Mouse (Mus musculus) liver, embryonic 15.5 days (tissue): ENCODE measurements around the gene Fgf8. TPM values are rescaled to one million over a fixed set of nuclear protein-coding genes. Genes with fewer than 3 reads are reported as not detected.
A peak's percentile ranks its signal among the peaks of the same experiment; 100 is the strongest.

Experiments
- ATAC-seq: fragments of 200-750 bp; cut with Nextera tagmentation; 2 replicates; pipeline ENCODE4 v1.8.0; 2017; ENCODE audit warnings: moderate number of reproducible peaks, mild to moderate bottlenecking, moderate library complexity; ENCODE audit not compliant: insufficient read depth
- H3K27ac ChIP-seq: fragments of 300-500 bp; sonication (generic); replicated peaks from 2 replicates; pipeline ENCODE4 v1.5.1; 2015; ENCODE audit warnings: mild to moderate bottlenecking, inconsistent platforms
- H3K27me3 ChIP-seq: fragments of 300-500 bp; sonication (generic); 2 replicates; pipeline ENCODE4 v1.6.1; 2015; ENCODE audit warnings: mild to moderate bottlenecking, inconsistent platforms
- H3K36me3 ChIP-seq: fragments of 300-500 bp; sonication (generic); replicated peaks from 2 replicates; pipeline ENCODE4 v1.6.1; 2015; ENCODE audit warnings: moderate library complexity, mild to moderate bottlenecking, inconsistent platforms
- H3K4me1 ChIP-seq: fragments of 300-500 bp; sonication (generic); replicated peaks from 2 replicates; pipeline ENCODE4 v1.6.1; 2015; ENCODE audit warnings: inconsistent platforms
- H3K4me2 ChIP-seq: fragments of 300-500 bp; sonication (generic); 2 replicates; pipeline ENCODE4 v1.6.1; 2015; ENCODE audit warnings: moderate library complexity, mild to moderate bottlenecking, inconsistent platforms
- H3K4me3 ChIP-seq: fragments of 300-500 bp; sonication (generic); replicated peaks from 2 replicates; pipeline ENCODE4 v1.5.1; 2015; ENCODE audit warnings: mild to moderate bottlenecking, inconsistent platforms
- H3K9ac ChIP-seq: fragments of 300-500 bp; sonication (generic); 2 replicates; pipeline ENCODE4 v1.6.1; 2015; ENCODE audit warnings: moderate library complexity, mild to moderate bottlenecking, inconsistent platforms
- H3K9me3 ChIP-seq: fragments of 300-500 bp; sonication (generic); replicated peaks from 2 replicates; pipeline ENCODE4 v1.6.1; 2016; ENCODE audit warnings: inconsistent platforms
- WGBS: fragments of 180-500 bp; shearing (Covaris S2); methylation state at CpG from one replicate; pipeline ENCODE4 v1.1.7; 2015; ENCODE audit warnings: mixed read lengths; ENCODE audit not compliant: insufficient replicate concordance; 5-methylcytosine and 5-hydroxymethylcytosine counted together
- polyA plus RNA-seq: library from polyadenylated mRNA; unstranded; fragments of >200 nt; fragmentation: Nextera tagmentation; extraction: Ambion mirVana; gene quantifications from 2 replicates; pipeline ENCODE4 v1.2.1, GENCODE M21; 2015

The Fgf8 gene
- polyA plus RNA-seq, 1 experiment from 2014 or later, result not detected

DNA sequence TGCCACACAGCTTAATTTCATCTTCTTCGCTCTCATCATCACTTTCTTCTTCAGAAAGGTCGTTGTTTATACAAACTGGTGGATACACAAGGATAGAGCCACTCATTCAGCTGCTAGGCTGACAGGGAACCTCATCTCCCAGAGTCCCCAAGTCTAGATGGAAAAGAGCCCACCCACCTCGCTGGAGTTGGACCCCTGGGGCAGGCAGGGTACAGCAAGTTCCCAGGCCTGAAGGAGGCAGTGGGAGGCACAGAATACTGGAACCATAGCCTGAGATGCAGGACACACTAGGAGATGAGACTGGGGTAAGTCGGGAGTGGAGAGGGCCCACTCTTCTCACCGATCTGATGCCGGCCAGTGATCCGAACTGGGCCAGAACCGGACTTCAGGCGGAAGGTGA lies 5.5 kb upstream of the Fgf8 start:
- peaks cover 35% of the 10 kb centered on the region for H3K27me3 ChIP-seq
- H3K9me3 ChIP-seq, result no peaks in the 10 kb centered on the region
- peaks cover 46% of the 10 kb centered on the region for H3K4me1 ChIP-seq
- peak overlapping the region; percentile 79 for H3K9ac ChIP-seq
- peak overlapping the region; percentile 88 for H3K4me3 ChIP-seq
- peak overlapping the region; percentile 96 for H3K4me2 ChIP-seq
- H3K27ac ChIP-seq, result peak overlapping the region; percentile 49; the same call in 1 of the 2 replicates
- peaks cover 33% of the 10 kb centered on the region for H3K36me3 ChIP-seq
- ATAC-seq, result no peak
- 35% methylated on average over 9 of the region's 9 CpGs for WGBS

DNA sequence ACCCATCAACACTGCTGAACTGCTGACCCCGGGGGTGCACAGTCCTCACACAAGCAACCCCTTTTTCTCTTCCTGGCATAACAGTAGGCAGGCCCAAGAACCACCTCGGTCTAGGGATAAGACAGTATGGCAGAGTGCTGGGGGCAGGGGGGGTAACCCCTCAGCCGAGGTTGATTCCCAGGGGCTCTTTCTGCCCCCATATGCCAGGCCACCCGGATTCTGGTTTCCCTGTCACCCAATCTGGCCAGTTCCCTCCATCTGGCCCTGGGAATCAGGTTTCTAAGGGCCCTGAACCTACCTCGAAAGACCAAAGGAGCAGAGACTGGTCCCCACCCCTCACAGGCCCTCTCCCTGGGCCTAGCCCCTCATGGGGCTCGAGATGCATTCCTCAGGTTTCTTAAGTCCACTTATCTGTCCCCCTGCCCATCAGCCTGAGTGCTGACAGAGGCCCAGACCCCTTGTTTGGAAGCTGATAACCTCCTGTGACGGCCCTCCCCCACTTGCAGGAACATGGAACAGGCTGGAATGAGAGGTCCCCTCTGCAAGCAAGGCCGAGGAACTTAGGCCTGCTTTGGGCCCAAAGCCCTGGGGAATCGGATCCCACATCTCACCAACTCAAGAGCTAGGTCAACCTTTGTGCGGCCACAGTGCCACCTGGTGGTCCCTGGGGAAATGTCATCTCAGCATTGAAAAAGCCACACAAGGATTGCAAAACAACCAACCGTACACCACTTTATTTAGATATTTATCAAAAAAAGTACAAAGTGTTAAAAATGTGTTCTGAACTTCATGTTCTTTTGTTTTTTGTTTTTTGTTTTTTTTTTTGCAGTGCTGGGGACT lies 4.5 kb upstream of the Fgf8 start:
- peaks cover 24% of the 10 kb centered on the region for H3K36me3 ChIP-seq
- no peak overlapping the region for H3K4me3 ChIP-seq
- no peak overlapping the region for H3K4me2 ChIP-seq
- 24% methylated on average over 11 of the region's 11 CpGs for WGBS
- no peak overlapping the region for H3K9ac ChIP-seq
- H3K9me3 ChIP-seq, result no peaks in the 10 kb centered on the region
- H3K27me3 ChIP-seq, result peaks cover 45% of the 10 kb centered on the region
- no peak for ATAC-seq
- peaks cover 54% of the 10 kb centered on the region for H3K4me1 ChIP-seq
- H3K27ac ChIP-seq, result no peak overlapping the region

DNA sequence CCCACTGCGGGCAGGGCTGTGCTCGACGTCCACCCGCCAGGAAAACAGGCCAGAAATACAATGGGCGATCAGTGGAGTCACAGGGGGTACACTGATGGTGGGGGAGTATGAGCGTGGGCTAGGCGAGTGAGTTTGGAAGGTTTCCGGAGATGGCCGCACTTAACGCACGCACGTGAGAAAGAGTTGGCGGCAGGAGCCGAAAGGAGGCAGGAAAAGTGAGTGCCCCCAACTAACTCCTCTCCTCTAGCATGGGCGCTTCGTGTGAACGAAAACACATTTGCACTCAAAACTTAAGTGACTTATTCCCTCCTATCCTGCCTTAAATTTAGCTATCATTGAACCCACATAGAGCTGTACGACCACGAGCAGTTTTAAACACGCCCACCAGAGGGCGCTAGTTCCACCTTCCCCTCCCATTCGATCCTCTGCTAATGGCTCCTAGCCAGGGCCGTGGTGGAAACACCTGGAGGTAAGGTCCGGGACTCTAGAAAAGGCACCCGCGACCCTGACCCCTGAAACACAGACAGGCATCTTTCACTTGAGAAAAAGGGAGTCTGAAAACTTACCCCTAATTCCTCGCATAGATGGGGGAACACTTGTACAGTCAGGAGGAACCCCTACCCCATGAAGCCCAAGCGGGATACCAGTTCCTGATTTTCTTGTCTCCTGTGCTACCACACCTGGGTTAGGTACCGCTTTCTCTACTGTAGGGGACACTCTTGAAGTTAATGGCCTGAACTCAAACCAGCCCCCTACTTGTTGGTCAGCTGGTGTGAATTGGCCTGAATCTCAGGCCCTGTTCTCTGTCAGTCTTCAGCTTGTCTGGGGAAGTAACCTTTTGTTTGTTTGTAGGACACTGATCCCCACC lies 3.7 kb upstream of the Fgf8 start:
- H3K9me3 ChIP-seq, result no peaks in the 10 kb centered on the region
- H3K27me3 ChIP-seq, result peaks cover 54% of the 10 kb centered on the region
- H3K4me1 ChIP-seq, result peaks cover 61% of the 10 kb centered on the region
- ATAC-seq, result no peak
- peak overlapping the region; percentile 29 for H3K4me2 ChIP-seq
- 10% methylated on average over 29 of the region's 29 CpGs for WGBS
- 0 out of 2 replicates have a peak overlapping the region, but pooled peaks have one; percentile 7 for H3K4me3 ChIP-seq
- no peak overlapping the region for H3K27ac ChIP-seq
- H3K9ac ChIP-seq, result no peak overlapping the region
- peaks cover 15% of the 10 kb centered on the region for H3K36me3 ChIP-seq

DNA sequence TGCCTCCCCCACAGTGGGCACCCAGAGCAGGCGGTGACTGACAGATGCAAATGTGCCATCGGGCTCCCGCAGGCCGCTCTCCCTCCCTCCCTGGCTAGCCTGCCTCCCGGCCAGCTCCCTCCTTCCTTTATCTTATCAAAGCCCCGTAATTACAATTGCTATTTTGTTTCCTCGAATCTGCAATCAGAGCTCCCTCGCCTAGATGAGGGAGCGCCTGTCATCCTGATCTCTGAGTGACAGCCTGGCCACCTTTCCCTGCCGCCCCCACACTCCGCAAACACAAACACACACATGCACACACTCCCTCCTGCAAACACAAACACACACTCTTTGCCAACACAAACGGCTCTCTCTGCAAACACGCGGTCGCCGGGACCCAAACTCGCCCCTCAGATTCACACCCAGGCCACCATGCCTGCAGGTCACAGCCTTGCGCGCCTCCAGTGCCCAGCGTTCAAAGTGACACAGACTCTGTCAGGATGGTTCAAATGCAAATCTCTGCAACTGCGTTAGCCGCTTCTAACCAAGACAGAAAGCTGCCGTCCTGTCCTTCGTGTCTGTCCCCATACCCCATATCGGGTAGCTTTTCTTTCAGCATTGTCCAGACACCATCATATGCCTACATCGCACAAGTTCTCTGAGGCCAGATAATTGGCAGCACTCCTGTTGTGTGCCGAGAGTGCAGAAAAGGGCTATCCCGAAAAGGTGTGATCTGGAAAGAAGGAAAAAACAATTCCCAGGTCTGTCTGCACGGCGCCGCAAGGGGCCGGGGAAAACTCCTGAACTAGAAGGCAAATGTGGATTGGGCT lies 2.8 kb upstream of the Fgf8 start:
- peaks cover 59% of the 10 kb centered on the region for H3K4me1 ChIP-seq

DNA sequence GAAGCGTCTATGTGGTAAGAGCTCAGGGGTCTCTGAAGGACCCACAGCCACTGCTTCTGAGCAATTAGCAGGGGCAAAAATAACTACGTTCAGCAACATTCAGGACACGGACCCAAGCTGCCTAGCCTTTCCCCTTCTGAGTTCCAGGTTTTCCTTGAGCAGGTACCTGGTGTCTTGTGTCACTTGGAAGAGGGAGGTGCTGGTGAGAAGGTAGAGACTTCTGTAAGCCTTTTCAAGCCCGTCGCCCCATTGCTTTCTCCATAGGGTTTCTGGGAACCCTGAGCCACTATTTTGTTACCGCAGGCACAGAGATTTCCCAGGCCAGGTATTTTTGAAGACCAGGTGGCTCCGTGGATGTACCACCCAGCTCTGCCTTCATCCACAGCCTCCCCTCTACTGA lies 904 bp upstream of the Fgf8 start:
- H3K4me3 ChIP-seq, result no peak overlapping the region
- 33% methylated on average over 7 of the region's 7 CpGs for WGBS
- no peaks in the 10 kb centered on the region for H3K36me3 ChIP-seq
- peaks cover 81% of the 10 kb centered on the region for H3K27me3 ChIP-seq
- H3K9me3 ChIP-seq, result no peaks in the 10 kb centered on the region
- H3K4me1 ChIP-seq, result peaks cover 42% of the 10 kb centered on the region
- H3K9ac ChIP-seq, result no peak overlapping the region
- H3K4me2 ChIP-seq, result no peak overlapping the region
- no peak for ATAC-seq
- H3K27ac ChIP-seq, result no peak overlapping the region

More for the DNA sequence above, 2.8 kb upstream of the Fgf8 start:
- Histone ChIP-seq H3K4me2 (peak overlapping the region; percentile 29), H3K27ac (no peak overlapping the region), H3K9me3 (no peaks in the 10 kb centered on the region), H3K9ac (no peak overlapping the region), H3K27me3 (peaks cover 62% of the 10 kb centered on the region), H3K36me3 (peaks cover 8% of the 10 kb centered on the region), H3K4me3 (0 out of 2 replicates have a peak overlapping the region, but pooled peaks have one; percentile 7)
- no peak for ATAC-seq
- WGBS, result 6% methylated on average over 32 of the region's 32 CpGs

DNA sequence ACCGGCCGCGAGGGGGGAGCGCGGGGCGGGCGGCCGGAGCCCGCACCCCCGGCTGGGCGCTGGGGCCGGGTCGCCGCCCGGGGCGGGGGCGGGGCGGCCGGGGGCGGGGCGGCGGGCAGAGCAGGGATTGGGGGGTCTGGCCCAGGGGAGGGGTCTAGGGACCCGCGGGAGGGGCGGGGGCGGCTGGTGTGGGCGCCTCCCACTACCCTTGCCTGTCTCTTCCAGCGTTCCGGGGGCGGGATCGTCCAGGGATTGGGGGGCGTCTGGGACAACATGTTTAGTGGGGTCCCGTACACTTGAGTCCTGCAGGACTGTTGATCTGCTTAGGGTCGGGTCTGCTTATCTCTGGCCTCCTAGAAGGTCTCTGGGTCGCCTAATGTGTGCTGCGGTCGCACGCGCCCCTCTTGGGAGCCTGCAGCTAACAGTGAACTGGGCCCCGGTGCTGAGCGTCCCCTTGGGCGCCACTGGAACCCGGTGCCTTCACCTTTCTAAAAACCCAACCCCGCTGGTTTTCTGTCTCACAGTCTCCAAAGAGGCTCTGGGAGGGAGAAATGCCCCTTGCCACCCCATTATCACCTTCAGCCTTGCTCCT lies 365 bp upstream of the Fgf8 start:
- Histone ChIP-seq H3K4me1 (peaks cover 37% of the 10 kb centered on the region), H3K27ac (no peak overlapping the region), H3K9ac (no peak overlapping the region), H3K4me3 (peak overlapping the region; percentile 39), H3K36me3 (no peaks in the 10 kb centered on the region), H3K27me3 (peaks cover 87% of the 10 kb centered on the region), H3K4me2 (peak overlapping the region; percentile 62), H3K9me3 (no peaks in the 10 kb centered on the region)
- WGBS, result under 1% methylated on average over 32 of the region's 44 CpGs
- no peak for ATAC-seq

DNA sequence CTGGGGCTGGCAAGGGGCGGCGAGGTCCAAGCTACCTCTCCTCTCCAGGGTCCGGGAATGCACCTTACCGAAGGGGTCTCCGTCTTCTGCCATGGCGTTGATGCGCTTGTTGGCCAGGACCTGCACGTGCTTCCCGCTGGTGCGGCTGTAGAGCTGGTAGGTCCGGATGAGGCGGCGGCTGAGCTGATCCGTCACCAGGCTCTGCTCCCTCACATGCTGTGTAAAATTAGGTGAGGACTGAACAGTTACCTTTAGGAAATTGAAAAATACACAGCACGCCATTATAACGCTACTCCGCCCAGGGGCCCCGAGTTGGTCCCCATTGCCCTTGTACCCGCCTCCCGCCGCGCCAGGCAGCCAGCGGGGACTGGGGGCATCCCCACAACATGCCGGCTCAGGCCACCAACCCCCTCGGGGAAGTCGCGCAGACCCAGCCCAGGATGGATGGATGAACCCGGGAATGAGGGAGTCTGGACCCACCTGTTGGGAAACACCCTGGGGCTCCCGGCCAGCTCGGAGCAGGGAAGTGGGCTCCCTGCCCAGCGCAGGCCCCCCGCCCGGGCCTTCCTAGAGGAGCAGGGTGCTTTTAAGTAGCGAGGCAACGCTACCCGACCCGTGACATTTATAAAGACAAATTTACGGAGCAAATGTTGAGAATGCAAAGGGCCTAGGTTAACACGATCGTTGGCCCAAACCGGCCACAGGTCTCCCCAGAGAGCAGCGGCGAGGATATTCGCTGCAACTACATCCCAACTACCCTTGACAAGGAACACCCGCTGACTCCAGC lies 1.1 kb downstream of the Fgf8 start:
- Histone ChIP-seq H3K27me3 (peaks cover 100% of the 10 kb centered on the region), H3K36me3 (no peaks in the 10 kb centered on the region), H3K4me3 (peak overlapping the region; percentile 39), H3K4me1 (peaks cover 41% of the 10 kb centered on the region), H3K4me2 (no peak overlapping the region), H3K9ac (no peak overlapping the region), H3K9me3 (no peaks in the 10 kb centered on the region), H3K27ac (no peak overlapping the region)
- WGBS, result 4% methylated on average over 45 of the region's 45 CpGs
- no peak for ATAC-seq

DNA sequence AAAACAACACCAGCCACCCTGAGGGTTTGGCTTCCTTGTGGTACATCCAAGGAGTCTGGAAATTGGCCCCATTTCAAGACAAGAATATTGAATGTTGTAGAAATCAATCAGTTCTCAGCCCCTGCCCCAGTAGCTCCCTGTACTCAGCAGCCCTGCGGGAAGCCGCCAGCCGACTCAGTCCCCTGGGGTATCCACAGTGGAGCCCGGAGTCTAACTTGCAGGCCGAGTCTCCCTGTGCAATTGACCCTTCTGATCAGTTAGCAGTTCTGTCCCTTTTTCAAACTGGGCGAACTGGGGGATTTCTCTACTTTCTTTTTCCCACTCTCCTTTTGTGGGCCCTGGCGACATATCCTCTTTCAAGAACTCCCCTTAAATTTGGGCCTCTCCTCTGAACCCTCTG lies 1.9 kb downstream of the Fgf8 start:
- Histone ChIP-seq H3K4me1 (peaks cover 33% of the 10 kb centered on the region), H3K27me3 (peaks cover 100% of the 10 kb centered on the region), H3K36me3 (no peaks in the 10 kb centered on the region), H3K9ac (no peak overlapping the region), H3K4me3 (no peak overlapping the region), H3K27ac (no peak overlapping the region), H3K9me3 (no peaks in the 10 kb centered on the region), H3K4me2 (no peak overlapping the region)
- 20% methylated on average over 7 of the region's 7 CpGs for WGBS
- ATAC-seq, result no peak

DNA sequence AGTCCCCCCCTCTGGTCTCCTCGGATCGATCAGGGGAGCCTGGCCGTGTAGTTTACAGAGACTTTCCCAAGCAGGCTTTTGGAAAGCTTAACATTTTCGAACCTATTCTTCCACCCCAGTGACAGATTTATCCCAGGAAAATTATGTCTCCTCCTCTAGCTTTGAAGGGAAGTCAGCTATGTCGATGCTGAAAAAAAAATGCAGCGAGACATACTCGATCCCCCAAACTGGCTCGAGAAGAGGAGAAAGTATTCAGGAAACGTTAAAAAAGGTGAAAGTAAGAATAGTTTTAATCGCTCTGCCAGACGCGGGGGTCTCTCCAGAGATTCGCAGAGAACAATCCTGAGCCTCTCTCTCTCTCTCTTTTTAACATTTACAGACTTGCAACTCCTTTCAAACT lies 2.5 kb downstream of the Fgf8 start:
- no peak for ATAC-seq
- Histone ChIP-seq H3K4me3 (no peak overlapping the region), H3K27me3 (peaks cover 100% of the 10 kb centered on the region), H3K4me2 (no peak overlapping the region), H3K36me3 (no peaks in the 10 kb centered on the region), H3K27ac (no peak overlapping the region), H3K9ac (no peak overlapping the region), H3K9me3 (no peaks in the 10 kb centered on the region), H3K4me1 (peaks cover 28% of the 10 kb centered on the region)
- 14% methylated on average over 13 of the region's 13 CpGs for WGBS

DNA sequence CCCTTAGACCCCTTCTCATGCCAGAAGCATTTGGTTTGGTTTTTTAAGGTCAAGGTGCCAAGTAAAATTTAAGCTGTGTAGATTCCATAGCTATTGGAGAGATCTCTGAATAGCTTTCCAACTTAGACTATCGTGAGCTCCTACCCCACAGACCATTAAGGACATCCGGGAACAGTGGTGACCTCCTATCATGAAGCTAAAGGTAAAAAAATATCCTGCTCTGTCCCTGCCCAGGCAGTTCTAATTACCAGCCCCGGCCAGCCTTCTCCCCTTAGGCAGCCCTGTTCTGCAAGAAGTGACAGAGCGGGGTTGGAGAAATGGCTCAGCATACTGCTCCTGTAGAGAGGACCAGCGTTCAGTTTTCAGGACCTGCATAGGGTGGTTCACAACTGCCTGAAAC lies 4.2 kb downstream of the Fgf8 start:
- WGBS, result 65% methylated on average over 5 of the region's 5 CpGs
- peaks cover 100% of the 10 kb centered on the region for H3K27me3 ChIP-seq

More for the DNA sequence above, 4.2 kb downstream of the Fgf8 start:
- no peak overlapping the region for H3K4me2 ChIP-seq
- H3K4me3 ChIP-seq, result no peak overlapping the region
- peaks cover 25% of the 10 kb centered on the region for H3K4me1 ChIP-seq
- H3K36me3 ChIP-seq, result no peaks in the 10 kb centered on the region
- no peak overlapping the region for H3K9ac ChIP-seq
- H3K27ac ChIP-seq, result no peak overlapping the region
- no peaks in the 10 kb centered on the region for H3K9me3 ChIP-seq
- no peak for ATAC-seq
